Mouse (Mus musculus): ENCODE results near the gene Clcc1. TPM values are rescaled to one million over a fixed set of nuclear protein-coding genes. Genes with fewer than 3 reads are reported as not detected.

Clcc1 gene
- polyA plus RNA-seq, 1 experiment from 2014 or later = 48.8 TPM

Other genes with a start within 250 kb of the Clcc1 start
- gene Celsr2, start 238.4 kb upstream of the Clcc1 start, polyA plus RNA-seq (2016; fragmentation: Nextera tagmentation; extraction: Ambion mirVana) = 71.4 and 71.5 TPM in 2 replicates
- gene Sars, start 208.7 kb upstream of the Clcc1 start, polyA plus RNA-seq (2016; fragmentation: Nextera tagmentation; extraction: Ambion mirVana) = 212 and 213 TPM in 2 replicates
- gene 1700013F07Rik, start 119.8 kb upstream of the Clcc1 start, polyA plus RNA-seq (2016; fragmentation: Nextera tagmentation; extraction: Ambion mirVana) = 0.32 TPM in 1 of 2 replicates, not detected in the other
- 4.6 TPM in 2 replicates for gene 5330417C22Rik, start 117.4 kb upstream of the Clcc1 start, polyA plus RNA-seq (2016; fragmentation: Nextera tagmentation; extraction: Ambion mirVana)
- 55.3 and 56.7 TPM in 2 replicates for gene Tmem167b, start 91.4 kb upstream of the Clcc1 start, polyA plus RNA-seq (2016; fragmentation: Nextera tagmentation; extraction: Ambion mirVana)
- 72.6 and 77.8 TPM in 2 replicates for gene Taf13, start 82.2 kb upstream of the Clcc1 start, polyA plus RNA-seq (2016; fragmentation: Nextera tagmentation; extraction: Ambion mirVana)
- gene Wdr47, start 62.6 kb upstream of the Clcc1 start, polyA plus RNA-seq (2016; fragmentation: Nextera tagmentation; extraction: Ambion mirVana) = 66.6 and 72.1 TPM in 2 replicates
- 83.7 and 83.9 TPM in 2 replicates for gene Gpsm2, start 68.4 kb downstream of the Clcc1 start, polyA plus RNA-seq (2016; fragmentation: Nextera tagmentation; extraction: Ambion mirVana)
- gene Aknad1, start 85.7 kb downstream of the Clcc1 start, polyA plus RNA-seq (2016; fragmentation: Nextera tagmentation; extraction: Ambion mirVana) = 0.08 and 0.09 TPM in 2 replicates
- 21.0 and 21.4 TPM in 2 replicates for gene Stxbp3, start 186.6 kb downstream of the Clcc1 start, polyA plus RNA-seq (2016; fragmentation: Nextera tagmentation; extraction: Ambion mirVana)
- 0.05 TPM in 1 of 2 replicates, not detected in the other for gene Fndc7, start 236.1 kb downstream of the Clcc1 start, polyA plus RNA-seq (2016; fragmentation: Nextera tagmentation; extraction: Ambion mirVana)

Measured in neural tube, embryonic 12.5 days (tissue).